Mouse (Mus musculus): ENCODE results near the gene S100a3. TPM values are rescaled to one million over a fixed set of nuclear protein-coding genes. Genes with fewer than 3 reads are reported as not detected.
A peak's percentile ranks its signal among the peaks of the same experiment; 100 is the strongest.

The S100a3 gene
- polyA plus RNA-seq, 1 experiment: not detected

DNA sequence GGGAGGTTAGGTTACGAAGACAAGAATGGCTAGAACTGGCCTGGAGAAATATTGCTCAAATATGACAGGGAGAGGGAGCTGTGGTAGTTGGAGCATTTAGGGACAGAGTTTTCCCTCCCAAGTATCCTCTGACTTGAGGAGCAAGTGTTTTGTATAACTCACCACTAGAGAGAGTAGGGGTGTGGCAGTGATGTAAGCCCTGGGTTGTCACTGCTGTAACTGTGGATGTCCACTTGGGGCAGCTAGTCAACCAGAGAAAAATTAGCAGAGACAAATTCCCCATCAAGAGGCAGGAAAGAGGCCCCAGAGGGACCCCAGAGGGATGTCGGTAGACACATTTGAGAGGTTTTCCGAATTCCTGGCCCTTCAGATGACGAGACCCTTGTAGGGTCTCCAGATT lies 35.0 kb upstream of the S100a3 start:
- TF ChIP-seq POLR2A (IDR thresholded peaks at IDR 0.05; ENCODE audit: insufficient read depth, low read depth, low read length) (no peak), CTCF (IDR thresholded peaks at IDR 0.05; ENCODE audit: insufficient read depth, low read depth, low read length) (no peak)

GRCm38 (mm10) chr3:90526076-90526475 lies 34.3 kb upstream of the S100a3 start:
- TF ChIP-seq CTCF (IDR thresholded peaks at IDR 0.05; ENCODE audit: insufficient read depth, low read depth, low read length): no peak
- TF ChIP-seq POLR2A (IDR thresholded peaks at IDR 0.05; ENCODE audit: insufficient read depth, low read depth, low read length): no peak
- 62% methylated on average over 2 of the region's 2 CpGs for WGBS
- Histone ChIP-seq H3K4me3 (ENCODE audit: insufficient read depth, low read depth, low read length) (no peak overlapping the region), H3K4me1 (ENCODE audit: control insufficient read depth, insufficient read depth, low read length) (no peaks in the 10 kb centered on the region), H3K27ac (ENCODE audit: insufficient read depth, low read depth, low read length) (no peak overlapping the region)

More for the DNA sequence above, 35.0 kb upstream of the S100a3 start:
- no peak overlapping the region for H3K27ac ChIP-seq (ENCODE audit: insufficient read depth, low read depth, low read length)
- no peak overlapping the region for H3K4me3 ChIP-seq (ENCODE audit: insufficient read depth, low read depth, low read length)
- H3K4me1 ChIP-seq (ENCODE audit: control insufficient read depth, insufficient read depth, low read length): no peaks in the 10 kb centered on the region
- 69% methylated on average over 4 of the region's 4 CpGs for WGBS

- TF ChIP-seq CTCF (IDR thresholded peaks at IDR 0.05; ENCODE audit: insufficient read depth, low read depth, low read length) (no peak), POLR2A (IDR thresholded peaks at IDR 0.05; ENCODE audit: insufficient read depth, low read depth, low read length) (no peak)
- WGBS: 79% methylated on average over 5 of the region's 5 CpGs
- H3K4me3 ChIP-seq (ENCODE audit: insufficient read depth, low read depth, low read length): no peak within 1 kb of the TSS
- no peaks in the 10 kb centered on the region for H3K4me1 ChIP-seq (ENCODE audit: control insufficient read depth, insufficient read depth, low read length)
- no peak within 1 kb of the TSS for H3K27ac ChIP-seq (ENCODE audit: insufficient read depth, low read depth, low read length)
Observed at GRCm38 (mm10) chr3:90526580-90526979, 33.8 kb upstream of the S100a3 start, which contains the start of gene S100a14. Gene S100a14, plus strand, starts transcription at chr3:90526856.

DNA sequence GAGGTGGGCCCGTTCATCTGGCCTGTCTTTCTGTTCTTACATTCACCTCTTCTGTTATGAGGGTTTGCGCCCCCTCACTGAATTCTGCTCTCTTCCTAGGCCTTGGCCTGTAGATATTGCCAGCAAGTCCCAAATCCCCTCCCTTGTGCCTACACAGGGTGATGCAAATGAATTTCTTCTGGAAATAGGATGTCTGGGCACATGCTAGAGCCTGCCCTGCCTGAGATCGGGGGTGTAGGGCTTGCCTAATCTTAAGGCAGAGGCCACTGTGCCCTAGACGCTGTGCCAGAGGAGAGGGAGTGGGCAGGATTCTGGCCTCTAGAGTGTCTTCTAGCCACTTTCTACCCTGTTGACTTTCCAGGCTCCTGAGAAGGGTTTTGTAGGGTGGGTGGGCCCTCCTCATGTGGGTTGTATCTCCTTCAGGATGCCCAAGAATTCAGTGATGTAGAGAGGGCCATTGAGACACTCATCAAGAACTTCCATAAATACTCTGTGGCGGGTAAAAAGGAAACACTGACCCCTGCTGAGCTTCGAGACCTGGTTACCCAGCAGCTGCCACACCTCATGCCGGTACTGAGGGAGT lies 33.0 kb upstream of the S100a3 start:
- WGBS: 90% methylated on average over 7 of the region's 7 CpGs
- no peak overlapping the region for H3K27ac ChIP-seq (ENCODE audit: insufficient read depth, low read depth, low read length)
- TF ChIP-seq CTCF (IDR thresholded peaks at IDR 0.05; ENCODE audit: insufficient read depth, low read depth, low read length) (no peak), POLR2A (IDR thresholded peaks at IDR 0.05; ENCODE audit: insufficient read depth, low read depth, low read length) (no peak)

DNA sequence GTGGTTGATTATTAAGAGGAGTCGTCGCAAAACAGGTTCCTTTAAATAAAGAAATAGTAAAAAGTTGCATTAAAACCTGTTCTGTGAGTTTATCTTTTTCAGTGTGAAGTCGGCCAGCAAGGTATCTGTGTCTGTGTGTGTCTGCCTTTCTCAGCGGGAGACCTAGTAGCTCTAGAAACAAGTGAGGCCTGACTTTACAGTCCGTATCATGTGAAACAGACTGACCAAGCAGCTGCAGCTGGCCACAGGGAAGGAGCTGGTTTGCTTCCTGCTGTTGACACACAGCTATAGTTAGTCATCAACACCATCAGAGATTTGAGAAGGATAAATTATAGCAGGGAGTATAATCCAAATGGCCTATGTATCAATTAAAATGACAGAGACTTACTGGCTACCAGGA lies 28.7 kb upstream of the S100a3 start:
- 83% methylated on average over 5 of the region's 5 CpGs for WGBS
- no peak overlapping the region for H3K4me3 ChIP-seq (ENCODE audit: insufficient read depth, low read depth, low read length)
- 0 out of 2 replicates have a peak, but pooled peaks cover under 1% of the 10 kb centered on the region for H3K4me1 ChIP-seq (ENCODE audit: control insufficient read depth, insufficient read depth, low read length)
- H3K27ac ChIP-seq (ENCODE audit: insufficient read depth, low read depth, low read length): no peak overlapping the region
- no peak for TF ChIP-seq POLR2A (IDR thresholded peaks at IDR 0.05; ENCODE audit: insufficient read depth, low read depth, low read length)
- TF ChIP-seq CTCF (IDR thresholded peaks at IDR 0.05; ENCODE audit: insufficient read depth, low read depth, low read length): no peak

More for the DNA sequence above, 33.0 kb upstream of the S100a3 start:
- Histone ChIP-seq H3K4me3 (ENCODE audit: insufficient read depth, low read depth, low read length) (no peak overlapping the region), H3K4me1 (ENCODE audit: control insufficient read depth, insufficient read depth, low read length) (no peaks in the 10 kb centered on the region)

DNA sequence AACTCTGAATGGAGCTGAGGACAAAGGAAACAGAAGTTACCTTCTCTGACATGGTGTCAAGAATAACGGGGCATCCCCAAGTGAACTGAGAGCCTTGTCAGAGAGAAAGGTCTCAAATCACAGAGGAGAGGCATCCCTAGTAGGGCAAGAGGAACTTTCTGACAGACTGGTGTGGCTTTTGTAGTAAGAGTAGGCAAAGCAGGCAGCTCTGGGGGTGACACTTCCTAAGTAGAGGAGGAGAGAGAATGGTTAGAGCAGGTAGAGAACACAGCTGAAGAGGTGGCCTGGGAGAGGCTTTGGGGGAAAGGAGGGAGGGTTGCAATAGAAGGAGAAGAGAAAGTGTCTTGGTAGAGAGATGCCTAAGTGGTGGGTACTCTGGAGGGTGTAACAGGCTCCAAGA lies 24.9 kb upstream of the S100a3 start:
- H3K4me1 ChIP-seq (ENCODE audit: control insufficient read depth, insufficient read depth, low read length): peaks cover 6% of the 10 kb centered on the region; the same call in 1 of the 2 replicates
- WGBS: 83% methylated on average over 1 of the region's 1 CpGs
- TF ChIP-seq POLR2A (IDR thresholded peaks at IDR 0.05; ENCODE audit: insufficient read depth, low read depth, low read length): no peak
- TF ChIP-seq CTCF (IDR thresholded peaks at IDR 0.05; ENCODE audit: insufficient read depth, low read depth, low read length): no peak
- no peak overlapping the region for H3K4me3 ChIP-seq (ENCODE audit: insufficient read depth, low read depth, low read length)
- no peak overlapping the region for H3K27ac ChIP-seq (ENCODE audit: insufficient read depth, low read depth, low read length)

- H3K4me3 ChIP-seq (ENCODE audit: insufficient read depth, low read depth, low read length): peak within 1 kb of the TSS; percentile 41
- H3K4me1 ChIP-seq (ENCODE audit: control insufficient read depth, insufficient read depth, low read length): peaks cover 13% of the 10 kb centered on the region; the same call in 1 of the 2 replicates
- 63% methylated on average over 10 of the region's 10 CpGs for WGBS
- peak within 1 kb of the TSS; percentile 64; the same call in 1 of the 2 replicates for H3K27ac ChIP-seq (ENCODE audit: insufficient read depth, low read depth, low read length)
- no peak for TF ChIP-seq CTCF (IDR thresholded peaks at IDR 0.05; ENCODE audit: insufficient read depth, low read depth, low read length)
- TF ChIP-seq POLR2A (IDR thresholded peaks at IDR 0.05; ENCODE audit: insufficient read depth, low read depth, low read length): no peak
Observed at GRCm38 (mm10) chr3:90537141-90537904, 23.1 kb upstream of the S100a3 start, which contains the start of gene S100a16. Gene S100a16, plus strand, starts transcription at chr3:90537254.

- no peak overlapping the region for H3K27ac ChIP-seq (ENCODE audit: insufficient read depth, low read depth, low read length)
- peaks cover 13% of the 10 kb centered on the region; the same call in 1 of the 2 replicates for H3K4me1 ChIP-seq (ENCODE audit: control insufficient read depth, insufficient read depth, low read length)
- H3K4me3 ChIP-seq (ENCODE audit: insufficient read depth, low read depth, low read length): peak overlapping the region; percentile 41
- TF ChIP-seq POLR2A (IDR thresholded peaks at IDR 0.05; ENCODE audit: insufficient read depth, low read depth, low read length): no peak
- no peak for TF ChIP-seq CTCF (IDR thresholded peaks at IDR 0.05; ENCODE audit: insufficient read depth, low read depth, low read length)
- 82% methylated on average over 5 of the region's 5 CpGs for WGBS
Observed at GRCm38 (mm10) chr3:90537905-90538296, 22.5 kb upstream of the S100a3 start.

DNA sequence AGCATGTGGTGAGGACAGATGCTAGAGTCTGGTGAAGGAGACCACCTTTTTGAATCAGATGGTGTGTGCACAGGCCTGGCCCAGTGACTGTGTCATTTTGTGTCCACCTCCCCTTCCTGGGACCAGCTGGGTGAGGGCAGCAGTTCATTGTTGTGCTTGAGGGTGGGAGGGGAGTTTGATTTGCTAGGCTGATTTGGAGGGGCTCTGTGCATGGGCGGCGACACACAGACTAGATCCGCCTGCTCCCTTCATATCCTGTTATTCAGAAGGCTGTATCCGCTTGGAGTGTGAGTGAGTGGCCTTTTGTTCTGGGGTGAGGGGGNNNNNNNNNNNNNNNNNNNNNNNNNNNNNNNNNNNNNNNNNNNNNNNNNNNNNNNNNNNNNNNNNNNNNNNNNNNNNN lies 19.5 kb upstream of the S100a3 start:
- no peak for TF ChIP-seq POLR2A (IDR thresholded peaks at IDR 0.05; ENCODE audit: insufficient read depth, low read depth, low read length)
- H3K4me3 ChIP-seq (ENCODE audit: insufficient read depth, low read depth, low read length): peak overlapping the region; percentile 4; the same call in 1 of the 2 replicates
- WGBS: 54% methylated on average over 4 of the region's 4 CpGs
- H3K4me1 ChIP-seq (ENCODE audit: control insufficient read depth, insufficient read depth, low read length): peaks cover 13% of the 10 kb centered on the region; the same call in 1 of the 2 replicates
- H3K27ac ChIP-seq (ENCODE audit: insufficient read depth, low read depth, low read length): peak overlapping the region; percentile 53
